Mouse (Mus musculus): Measurements from ENCODE around the gene Olfr209. TPM values are rescaled to one million over a fixed set of nuclear protein-coding genes. Genes with fewer than 3 reads are reported as not detected.
"Not testable (repeated sequence)": the region's sequence is repeated elsewhere in the genome, so short reads cannot be mapped to it uniquely, and the experiment has no call there.

Gene Olfr209
- not detected for total RNA-seq (2021)
- long read RNA-seq, experiment 1, result 0 reads
- long read RNA-seq, experiment 2, result 0 reads

GRCm38 (mm10) chr16:59363893-59364292 lies at the start of gene Olfr209:
TSS of gene Olfr209 (minus strand) at chr16:59363993.
- DNase-seq, result no peak

GRCm38 (mm10) chr16:59413475-59413874 lies 49.7 kb upstream of the Olfr209 start:
- DNase-seq, result no peak

GRCm38 (mm10) chr16:59409800-59410199 lies 46.0 kb upstream of the Olfr209 start:
- DNase-seq, result no peak

GRCm38 (mm10) chr16:59409341-59409748 lies 45.6 kb upstream of the Olfr209 start:
- no peak for DNase-seq

GRCm38 (mm10) chr16:59407032-59407431 lies 43.2 kb upstream of the Olfr209 start, which contains the start of gene Gabrr3:
TSS of gene Gabrr3 (plus strand) at chr16:59407332.
- no peak for DNase-seq

GRCm38 (mm10) chr16:59404798-59405197 lies 41.0 kb upstream of the Olfr209 start:
- no peak for DNase-seq

- peak in 1 of 2 experiments; percentile 8 for DNase-seq
Measured at GRCm38 (mm10) chr16:59403684-59404083, 39.9 kb upstream of the Olfr209 start.

- DNase-seq, result no peak
Measured at GRCm38 (mm10) chr16:59401985-59402384, 38.2 kb upstream of the Olfr209 start.

GRCm38 (mm10) chr16:59401102-59401501 lies 37.3 kb upstream of the Olfr209 start:
- DNase-seq, result no peak

GRCm38 (mm10) chr16:59393300-59393699 lies 29.5 kb upstream of the Olfr209 start:
- DNase-seq, result no peak

GRCm38 (mm10) chr16:59349146-59349545 lies 14.6 kb downstream of the Olfr209 start, which contains the start of gene Olfr206:
TSS of gene Olfr206 (minus strand) at chr16:59349246.
- DNase-seq, result no peak

- DNase-seq, result no peak
Measured at GRCm38 (mm10) chr16:59331038-59331437, 32.8 kb downstream of the Olfr209 start, which contains the start of gene Olfr205. TSS of gene Olfr205 (minus strand) at chr16:59331138.

GRCm38 (mm10) chr16:59323262-59323661 lies 40.5 kb downstream of the Olfr209 start:
- not testable (repeated sequence) for DNase-seq

- DNase-seq, result no peak
Measured at GRCm38 (mm10) chr16:59318148-59318547, 45.6 kb downstream of the Olfr209 start, which contains the start of gene Olfr204. TSS of gene Olfr204 (minus strand) at chr16:59318248.

Other genes starting within 250 kb of the Olfr209 start
- gene Olfr194, start 242.9 kb downstream of the Olfr209 start, total RNA-seq (2021), result not detected
- not detected for gene Olfr195, start 216.9 kb downstream of the Olfr209 start, total RNA-seq (2021)
- gene Olfr196, start 193.5 kb downstream of the Olfr209 start, total RNA-seq (2021), result not detected
- gene Olfr198, start 160.5 kb downstream of the Olfr209 start, total RNA-seq (2021), result not detected
- gene Olfr199, start 144.2 kb downstream of the Olfr209 start, total RNA-seq (2021), result not detected
- gene Olfr201, start 91.4 kb downstream of the Olfr209 start, total RNA-seq (2021), result not detected
- not detected for gene Olfr202, start 77.2 kb downstream of the Olfr209 start, total RNA-seq (2021)
- not detected for gene Olfr203, start 65.1 kb downstream of the Olfr209 start, total RNA-seq (2021)
- not detected for gene Olfr204, start 45.7 kb downstream of the Olfr209 start, total RNA-seq (2021)
- not detected for gene Olfr205, start 32.9 kb downstream of the Olfr209 start, total RNA-seq (2021)
- gene Olfr206, start 14.7 kb downstream of the Olfr209 start, total RNA-seq (2021), result not detected
- under 1 TPM in 1 of 2 experiments, not detected in 1; 0.07 TPM for gene Gabrr3, start 43.3 kb upstream of the Olfr209 start, total RNA-seq (2021)
- 10 to 100 TPM; 16.9 to 17.2 TPM for gene Riox2, start 107.8 kb upstream of the Olfr209 start, total RNA-seq (2021)
- 10 to 100 TPM; 71.9 to 73.5 TPM for gene Crybg3, start 237.0 kb upstream of the Olfr209 start, total RNA-seq (2021)

Measured in heart, adult 18-20 months (tissue).